Mouse (Mus musculus): ENCODE data around the gene Plpp7. TPM values are rescaled to one million over a fixed set of nuclear protein-coding genes. Genes with fewer than 3 reads are reported as not detected.
A peak's percentile ranks its signal among the peaks of the same experiment; 100 is the strongest.

The Plpp7 gene
- total RNA-seq (2015) (0.14 and 0.33 TPM in 2 replicates), total RNA-seq (2017) (0.24 and 1.2 TPM in 2 replicates)

DNA sequence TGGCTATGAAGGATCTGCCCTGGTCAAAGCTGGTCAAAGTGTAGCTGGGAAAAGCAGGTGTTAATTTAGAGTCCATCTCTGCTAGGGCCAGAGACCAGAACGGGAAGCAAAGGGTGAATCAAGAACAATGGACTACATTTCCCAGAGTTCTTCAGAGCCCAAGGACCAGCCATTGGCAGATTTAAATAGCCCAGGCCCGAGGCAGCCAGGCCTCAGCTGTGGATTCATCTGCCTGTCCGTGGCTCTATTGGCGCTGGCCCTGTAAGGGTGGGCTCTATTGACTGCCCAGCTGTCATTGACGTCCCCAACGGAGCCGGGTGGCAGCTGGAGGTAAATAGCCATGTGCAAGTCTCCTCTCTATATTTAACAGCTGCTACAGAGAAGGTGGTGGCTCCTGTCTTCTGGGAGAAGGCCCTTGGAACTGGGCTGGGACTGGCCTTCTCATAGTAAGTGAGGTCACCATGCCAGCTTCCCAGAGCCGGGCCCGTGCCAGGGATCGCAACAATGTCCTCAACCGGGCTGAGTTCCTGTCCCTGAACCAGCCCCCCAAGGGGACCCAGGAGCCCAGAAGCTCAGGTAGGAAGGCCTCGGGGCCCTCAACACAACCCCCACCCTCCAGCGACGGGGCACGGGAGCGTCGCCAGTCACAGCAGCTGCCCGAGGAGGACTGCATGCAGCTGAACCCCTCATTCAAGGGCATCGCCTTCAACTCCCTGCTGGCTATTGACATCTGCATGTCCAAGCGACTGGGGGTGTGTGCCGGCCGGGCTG is at the start of gene Plpp7:
Gene Plpp7 (plus strand): TSS at position 178 of the 771 bp plus-strand sequence.
- ATAC-seq (ENCODE audit: poor library complexity, severe bottlenecking) = peak; percentile 71

DNA sequence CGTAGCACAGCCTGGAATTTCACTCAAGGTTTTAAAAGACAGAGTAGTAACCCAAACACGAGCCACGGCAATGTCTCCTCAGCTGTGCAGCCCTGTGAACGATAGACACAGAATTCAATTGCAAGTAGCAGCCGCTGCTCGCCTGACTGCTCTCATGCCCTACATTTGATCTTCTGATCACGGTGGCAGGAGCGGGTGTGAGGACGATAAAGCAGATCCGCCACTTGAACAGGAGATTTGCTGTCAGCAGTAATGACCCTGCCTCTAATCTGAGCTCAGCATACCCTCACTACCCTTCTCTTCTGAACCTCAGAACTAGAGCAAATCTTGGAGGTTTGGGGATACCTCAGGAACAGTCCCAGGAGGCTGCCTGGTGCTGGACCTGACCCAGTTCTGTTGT is 49.3 kb upstream of the Plpp7 start:
- no peak for ATAC-seq (ENCODE audit: poor library complexity, severe bottlenecking)

DNA sequence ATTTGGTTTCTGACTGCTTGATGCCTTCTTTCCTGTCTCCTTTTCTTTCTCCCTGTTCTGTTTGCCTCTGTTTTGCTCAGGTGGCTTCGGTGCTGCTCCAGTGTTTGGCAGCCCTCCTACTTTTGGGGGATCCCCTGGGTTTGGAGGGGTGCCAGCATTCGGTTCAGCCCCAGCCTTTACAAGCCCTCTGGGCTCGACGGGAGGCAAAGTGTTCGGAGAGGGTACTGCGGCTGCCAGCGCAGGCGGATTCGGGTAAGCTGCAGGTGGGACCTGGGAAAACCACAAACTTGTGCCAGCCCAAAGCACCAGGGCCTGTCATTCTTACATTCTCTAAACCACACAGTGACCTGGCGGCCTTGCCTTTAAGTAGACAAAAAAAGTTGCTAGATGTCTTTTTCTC is 48.0 kb upstream of the Plpp7 start:
- ATAC-seq (ENCODE audit: poor library complexity, severe bottlenecking) = no peak

DNA sequence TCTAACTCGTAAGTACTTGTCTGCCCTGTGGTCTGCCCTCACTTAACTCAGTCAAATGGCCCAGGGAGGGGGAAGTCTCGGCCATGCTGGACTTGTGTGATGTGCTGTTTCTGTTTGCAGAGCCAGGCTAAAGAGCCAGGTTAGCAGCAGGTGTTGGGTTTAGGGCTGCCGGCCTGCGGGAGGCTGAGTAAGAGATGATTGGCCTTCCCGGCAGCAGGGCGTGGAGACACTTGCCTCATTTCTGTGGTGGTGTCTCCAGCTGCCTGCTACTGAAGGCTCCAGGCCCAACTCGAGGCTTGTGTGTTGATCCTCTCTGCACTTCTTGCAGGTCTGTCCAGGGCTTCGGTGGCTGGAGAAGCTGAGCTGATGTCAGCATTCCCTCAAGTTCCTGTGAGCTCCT is 43.5 kb upstream of the Plpp7 start:
- no peak for ATAC-seq (ENCODE audit: poor library complexity, severe bottlenecking)

DNA sequence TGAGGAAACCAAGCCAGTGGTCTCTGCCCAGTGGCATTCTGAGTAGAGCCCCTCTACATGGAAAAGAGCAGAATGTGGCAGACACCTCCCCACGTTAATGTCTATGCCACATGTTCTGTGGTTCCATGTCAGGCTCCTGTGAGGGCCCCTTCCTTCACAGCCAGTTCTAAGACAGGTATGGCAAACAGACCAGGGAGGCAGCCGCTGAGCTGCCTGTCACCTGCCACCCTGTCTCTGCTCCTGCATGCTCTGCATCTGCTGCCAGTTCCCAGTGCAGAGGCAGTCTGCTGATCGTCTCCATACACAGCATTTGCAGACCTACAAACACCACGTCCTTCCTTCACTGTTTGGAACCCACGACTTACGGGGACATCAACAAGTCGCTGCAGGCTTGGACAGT is 42.9 kb upstream of the Plpp7 start:
- no peak for ATAC-seq (ENCODE audit: poor library complexity, severe bottlenecking)

DNA sequence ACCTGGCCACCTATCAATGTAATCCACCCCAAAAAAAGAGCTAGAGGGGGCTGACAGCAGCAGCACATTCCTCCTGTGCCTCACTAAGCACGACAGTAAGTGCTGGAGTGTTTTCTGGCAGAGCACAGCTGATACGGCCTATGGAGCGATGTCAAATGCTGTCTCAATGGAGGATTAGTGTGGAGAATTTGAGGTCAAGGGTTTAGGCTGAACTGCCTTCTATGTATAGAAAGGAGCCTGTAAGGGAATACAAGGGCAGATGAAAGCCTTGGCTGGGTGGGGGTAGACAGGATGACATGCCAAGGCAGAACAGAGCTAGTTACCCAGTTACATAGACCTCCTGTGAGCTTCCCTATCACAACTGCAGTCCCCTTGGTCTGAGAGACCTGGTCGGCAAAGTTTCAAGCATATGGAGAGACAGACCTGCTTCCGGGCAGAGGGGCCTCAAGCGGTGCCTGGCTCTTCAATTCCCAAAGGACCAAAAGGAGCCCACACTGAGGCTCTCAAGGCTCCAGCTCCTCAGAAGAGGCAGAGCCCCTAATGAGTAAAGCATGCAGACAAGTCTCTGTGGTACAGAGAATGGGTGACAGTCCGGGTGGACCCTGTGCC is 39.9 kb upstream of the Plpp7 start:
- no peak for ATAC-seq (ENCODE audit: poor library complexity, severe bottlenecking)

DNA sequence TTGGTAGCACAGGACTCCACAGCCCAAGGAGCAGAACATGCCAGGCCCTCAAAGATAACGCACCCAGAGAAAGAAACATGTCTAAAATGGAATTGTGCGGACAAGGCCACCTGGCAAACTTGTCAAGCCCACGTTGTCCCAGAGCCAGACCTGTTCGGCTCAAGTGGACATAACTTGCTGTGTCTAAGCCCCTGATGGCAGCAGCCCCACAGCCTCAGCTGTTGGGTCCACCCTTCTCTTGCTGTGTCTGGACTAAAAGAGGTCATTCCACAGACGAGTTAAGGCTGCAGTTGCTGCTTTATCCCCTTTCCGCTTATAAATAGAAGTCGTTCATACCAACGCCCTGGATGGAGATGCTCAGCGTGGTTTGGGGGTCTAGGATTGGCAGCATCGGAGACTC is 38.8 kb upstream of the Plpp7 start:
- ATAC-seq (ENCODE audit: poor library complexity, severe bottlenecking) = no peak

DNA sequence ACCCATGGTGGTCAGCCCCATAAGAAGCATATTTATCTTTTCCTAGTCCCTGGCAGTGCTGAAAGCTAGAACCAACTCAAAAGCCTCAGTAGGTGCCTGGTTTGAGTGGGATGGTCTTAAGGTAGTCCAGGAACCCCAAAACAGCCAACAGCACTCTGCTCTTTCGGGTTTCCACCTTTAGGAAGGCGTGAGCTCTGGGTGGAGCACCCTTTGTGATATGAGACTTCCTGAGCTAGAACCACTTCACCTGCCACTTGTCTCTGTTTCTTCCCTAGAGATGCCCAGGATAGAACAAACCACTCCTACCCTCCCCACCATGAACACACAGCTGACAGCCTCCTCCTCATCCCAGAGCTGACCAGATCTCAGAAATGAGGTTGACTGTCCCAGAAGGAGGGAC is 38.0 kb upstream of the Plpp7 start:
- ATAC-seq (ENCODE audit: poor library complexity, severe bottlenecking) = no peak

DNA sequence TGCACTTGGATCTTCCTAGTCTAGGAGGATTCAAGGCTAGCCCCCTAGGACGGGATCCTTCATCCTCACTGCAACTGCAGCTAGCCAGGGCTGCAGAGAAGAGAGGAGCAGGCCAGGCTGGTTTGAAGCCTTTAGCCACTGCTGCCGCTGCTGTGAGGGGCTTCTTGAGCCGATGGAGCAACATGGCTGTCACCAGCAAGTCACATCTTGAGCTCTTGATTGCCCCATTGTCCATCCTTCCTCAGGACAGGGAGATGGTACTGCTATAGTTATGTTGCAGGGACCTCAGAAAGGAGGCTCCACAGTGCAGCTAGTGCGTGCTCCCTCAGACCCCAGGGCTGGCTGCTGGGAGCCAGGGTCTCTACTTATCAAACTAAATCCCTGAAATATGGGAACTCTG is 37.5 kb upstream of the Plpp7 start:
- no peak for ATAC-seq (ENCODE audit: poor library complexity, severe bottlenecking)

DNA sequence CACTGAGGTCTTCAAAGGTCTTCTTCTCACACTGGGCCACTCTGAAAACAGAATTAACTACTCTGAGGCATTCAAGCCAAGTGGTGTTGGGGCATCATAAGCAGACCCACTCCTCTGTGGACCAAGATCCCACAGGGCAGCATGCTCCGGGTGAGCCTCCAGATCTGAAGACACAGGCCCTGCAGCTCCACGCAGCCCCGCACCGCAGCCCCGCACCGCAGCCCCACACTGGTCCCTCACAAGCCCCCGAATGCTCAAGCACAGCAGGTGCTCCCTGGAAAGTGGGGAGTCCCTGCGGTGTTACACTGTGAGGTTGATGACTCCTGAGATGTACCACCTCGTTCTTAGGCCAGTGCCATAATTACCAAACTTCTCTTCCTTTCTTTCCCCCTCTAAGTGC is 37.1 kb upstream of the Plpp7 start:
- no peak for ATAC-seq (ENCODE audit: poor library complexity, severe bottlenecking)

DNA sequence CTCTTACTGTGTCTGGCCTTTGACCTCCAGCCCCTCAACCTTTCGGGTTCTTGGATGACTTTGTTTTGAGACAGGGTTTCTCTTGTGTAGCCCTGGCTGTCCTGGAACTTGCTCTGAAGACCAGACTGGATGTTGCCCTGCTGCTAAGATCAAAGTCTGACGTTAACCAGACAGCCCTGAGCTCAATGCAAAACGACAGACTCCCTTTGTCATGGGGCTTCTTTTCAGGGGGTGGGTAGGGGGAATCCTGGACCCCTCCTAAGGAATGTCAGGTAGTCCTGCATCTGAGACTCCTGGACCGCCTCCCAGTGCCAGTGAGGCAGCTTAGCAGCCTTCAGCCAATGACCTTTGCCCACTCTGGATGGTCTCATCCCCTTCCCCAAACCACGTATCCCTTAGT is 36.6 kb upstream of the Plpp7 start:
- ATAC-seq (ENCODE audit: poor library complexity, severe bottlenecking) = no peak

DNA sequence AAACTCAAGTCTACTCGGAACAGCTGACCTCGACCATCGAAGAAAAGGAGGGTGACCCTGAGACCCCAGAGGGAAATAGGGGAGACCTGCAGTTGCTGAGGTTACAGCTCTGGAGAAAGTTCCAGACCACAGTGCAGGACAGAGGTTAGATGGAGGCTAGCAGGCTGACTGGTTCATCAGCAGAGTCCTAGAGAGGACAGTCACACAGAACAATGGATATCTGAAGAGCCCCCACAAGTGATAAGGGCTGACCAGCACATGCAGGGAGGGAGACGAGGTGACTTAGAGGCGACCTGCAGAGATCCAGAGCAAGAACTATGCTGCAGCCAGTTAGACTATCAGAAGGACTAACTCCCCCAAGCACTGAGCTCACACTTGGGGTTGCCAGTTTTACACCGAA is 35.7 kb upstream of the Plpp7 start:
- no peak for ATAC-seq (ENCODE audit: poor library complexity, severe bottlenecking)

DNA sequence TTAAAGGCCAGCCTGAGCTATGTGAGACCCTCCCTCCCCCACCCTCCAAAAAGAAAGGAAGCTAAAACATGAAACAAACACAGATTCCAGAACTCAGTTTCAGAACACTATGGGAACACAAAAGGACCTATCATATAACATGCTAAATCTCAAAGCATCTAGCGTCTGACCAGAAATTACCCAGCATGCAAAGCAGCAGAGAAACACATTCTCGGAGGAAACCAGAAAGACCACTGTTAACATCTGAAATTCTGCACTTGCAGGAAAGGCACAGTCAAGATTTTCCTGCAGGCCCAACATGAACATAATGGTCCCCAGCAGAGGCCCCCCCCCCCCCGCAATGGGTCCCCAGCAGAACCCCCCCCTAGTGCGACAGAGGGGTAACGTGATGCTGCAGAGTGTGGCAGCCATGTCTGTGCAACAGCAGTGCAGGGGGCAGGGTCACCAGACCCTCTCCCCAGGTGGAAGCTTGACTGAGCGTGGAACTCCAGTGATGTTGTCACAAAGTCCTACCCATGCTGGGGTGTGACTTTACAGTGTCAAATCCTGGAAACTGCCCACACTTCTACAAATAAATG is 35.0 kb upstream of the Plpp7 start:
- no peak for ATAC-seq (ENCODE audit: poor library complexity, severe bottlenecking)

DNA sequence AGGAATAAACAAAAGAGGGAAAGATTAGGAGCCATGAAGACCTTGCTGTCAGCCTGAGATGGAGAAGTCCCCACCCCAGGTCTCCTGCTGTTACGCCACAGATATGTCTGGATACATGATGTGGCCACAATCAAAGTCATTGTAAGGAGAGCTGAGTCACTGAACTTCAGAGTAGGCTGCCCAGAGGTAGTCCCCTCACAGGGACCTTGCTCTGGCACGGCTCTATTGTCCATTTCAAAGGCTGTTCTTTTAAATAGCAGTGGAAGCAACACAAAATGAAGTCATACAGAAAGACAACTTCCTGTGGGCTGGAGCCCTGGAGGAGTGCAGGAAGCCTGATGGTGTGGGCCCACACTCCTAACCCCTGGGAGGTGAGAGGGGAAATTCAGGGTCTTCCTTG is 34.1 kb upstream of the Plpp7 start:
- no peak for ATAC-seq (ENCODE audit: poor library complexity, severe bottlenecking)

DNA sequence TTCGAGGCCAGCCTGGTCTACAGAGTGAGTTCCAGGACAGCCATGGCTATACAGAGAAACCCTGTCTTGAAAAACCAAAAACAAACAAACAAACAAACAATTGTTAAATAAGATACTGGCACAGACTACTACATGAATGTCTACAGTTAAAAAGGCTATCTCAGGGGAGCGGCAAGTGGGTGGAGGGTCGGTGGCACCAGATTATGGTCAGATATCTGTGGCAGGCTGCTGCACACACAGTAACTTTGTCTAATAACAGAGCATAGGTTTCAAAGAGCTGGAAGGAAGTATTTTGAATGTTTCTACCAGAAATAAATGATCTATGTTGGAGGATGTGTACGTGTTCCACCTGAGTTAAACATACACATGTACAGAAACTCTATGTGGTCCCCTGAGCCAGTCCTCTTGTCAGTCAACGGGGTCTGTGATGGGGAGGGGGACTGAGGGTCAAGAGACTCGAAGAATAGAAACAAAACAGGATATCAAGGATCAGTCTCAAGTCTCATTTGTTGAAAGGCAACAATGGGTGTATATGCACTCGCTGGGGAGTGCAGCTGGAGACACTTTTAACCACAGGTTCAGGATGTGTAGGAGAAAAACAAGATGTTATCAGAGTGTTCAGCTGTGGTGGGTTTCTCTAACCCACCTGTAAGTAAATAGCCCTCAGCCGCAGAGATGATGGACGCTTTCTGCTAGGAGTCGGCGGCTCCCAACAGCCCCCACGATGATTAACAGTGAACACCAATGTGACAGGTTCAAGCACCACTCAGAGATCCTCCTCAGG is 33.4 kb upstream of the Plpp7 start:
- no peak for ATAC-seq (ENCODE audit: poor library complexity, severe bottlenecking)

DNA sequence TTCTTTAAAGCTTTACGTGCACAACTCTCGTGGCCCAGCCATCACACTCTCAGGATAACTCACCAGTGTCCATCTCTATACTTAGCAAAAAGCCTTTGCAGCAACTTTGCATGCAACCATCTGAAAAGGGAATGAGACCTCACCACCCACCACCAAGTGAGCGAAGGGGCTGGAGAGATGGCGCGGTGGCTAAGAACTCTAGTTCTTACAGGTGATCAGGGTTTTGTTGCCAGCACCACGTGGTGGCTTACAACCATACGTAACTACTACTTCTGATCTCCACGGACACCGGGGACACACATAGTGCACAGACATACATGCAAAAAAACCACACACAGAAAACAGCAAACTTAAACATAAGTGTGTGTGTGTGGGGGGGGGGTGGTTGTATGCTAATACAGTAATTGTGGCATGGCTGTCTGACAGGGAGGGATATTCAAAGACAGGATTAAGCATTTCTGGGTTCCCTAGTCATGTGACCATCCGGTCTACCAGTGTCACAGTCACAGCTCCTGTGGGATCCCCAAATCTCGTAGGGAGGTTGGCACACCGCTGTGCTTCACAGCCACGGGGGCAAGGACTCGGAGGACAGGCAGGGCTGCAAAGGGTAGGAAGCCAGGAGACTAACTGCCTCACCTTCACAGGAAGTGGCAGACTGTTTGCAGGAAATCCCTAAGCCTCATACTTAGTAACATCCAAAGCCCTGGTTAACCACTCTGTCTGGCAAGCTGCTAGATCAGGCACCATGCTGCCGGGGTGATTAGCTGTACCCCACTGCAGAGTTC is 32.5 kb upstream of the Plpp7 start:
- ATAC-seq (ENCODE audit: poor library complexity, severe bottlenecking) = peak; percentile 41

DNA sequence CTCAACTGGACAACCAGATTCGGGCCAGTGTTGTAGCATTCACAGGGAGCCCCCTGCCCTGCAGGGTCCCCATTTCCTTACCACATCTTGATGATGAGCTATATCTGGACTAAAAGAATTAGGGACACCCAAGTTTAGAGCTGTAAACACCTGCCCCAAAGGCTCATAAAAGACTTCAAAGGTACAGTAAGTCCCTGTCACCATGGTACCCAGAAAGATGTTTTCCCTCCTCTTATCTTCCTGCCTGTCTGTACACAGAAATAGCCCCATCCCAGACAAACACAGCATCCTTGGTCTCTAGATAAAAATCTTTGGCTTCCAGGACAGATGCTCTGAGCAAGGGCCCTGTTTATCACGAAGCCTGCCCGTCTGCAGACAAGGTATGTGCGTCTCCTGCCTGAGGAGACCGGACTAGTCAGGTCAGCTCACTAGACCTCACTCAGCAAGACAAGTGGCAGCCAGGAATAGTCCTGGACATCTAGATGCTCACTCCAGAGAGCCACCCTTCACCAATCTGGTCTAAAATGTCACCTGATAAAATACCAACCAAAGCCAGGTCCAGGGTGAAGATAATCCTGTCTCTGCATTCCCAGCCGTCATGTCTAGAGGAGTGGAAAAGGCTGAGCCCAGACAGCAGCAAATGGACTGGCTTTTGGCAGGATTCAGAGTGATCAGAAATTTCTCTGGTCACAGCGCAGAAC is 31.7 kb upstream of the Plpp7 start:
- ATAC-seq (ENCODE audit: poor library complexity, severe bottlenecking) = no peak

DNA sequence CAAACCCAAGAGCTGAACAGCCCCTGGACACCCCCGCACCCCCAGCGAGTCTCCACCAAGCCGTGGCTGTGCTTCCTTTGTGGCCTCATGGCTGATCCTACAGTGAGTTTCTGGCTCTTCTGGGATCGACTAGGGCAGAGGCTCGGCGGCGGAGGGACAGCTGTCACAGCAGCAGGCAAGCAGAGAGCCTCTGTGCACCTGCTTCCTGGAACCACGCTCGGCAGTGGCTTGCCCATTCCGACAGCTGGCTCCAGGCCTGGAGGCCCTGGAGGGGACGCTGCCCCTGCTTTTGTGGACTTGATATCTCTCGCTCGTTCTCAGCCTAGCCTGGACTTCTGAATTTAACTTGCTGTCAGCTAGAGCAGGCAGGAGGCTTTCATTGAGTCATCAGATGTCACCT is 30.4 kb upstream of the Plpp7 start:
- ATAC-seq (ENCODE audit: poor library complexity, severe bottlenecking) = no peak

DNA sequence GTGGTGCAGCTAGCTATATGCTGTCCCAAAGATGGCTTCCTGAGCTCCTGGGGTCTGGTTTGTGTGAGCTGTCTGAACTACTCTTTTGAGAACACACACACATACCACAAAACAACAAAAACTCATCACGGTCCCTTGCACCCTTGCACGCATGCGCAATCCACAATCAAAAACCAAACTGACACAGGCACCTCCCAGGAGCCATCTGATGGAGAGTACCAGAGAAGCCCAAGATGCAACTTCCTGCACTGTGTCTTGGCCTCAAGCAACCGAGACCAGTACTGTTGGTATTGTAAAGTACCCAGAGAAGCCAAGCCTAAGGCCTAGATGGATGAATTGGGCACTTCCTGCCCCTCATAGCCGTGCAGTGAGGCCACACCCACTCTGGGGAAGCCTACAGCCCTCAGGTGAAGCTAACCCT is 29.9 kb upstream of the Plpp7 start:
- no peak for ATAC-seq (ENCODE audit: poor library complexity, severe bottlenecking)

DNA sequence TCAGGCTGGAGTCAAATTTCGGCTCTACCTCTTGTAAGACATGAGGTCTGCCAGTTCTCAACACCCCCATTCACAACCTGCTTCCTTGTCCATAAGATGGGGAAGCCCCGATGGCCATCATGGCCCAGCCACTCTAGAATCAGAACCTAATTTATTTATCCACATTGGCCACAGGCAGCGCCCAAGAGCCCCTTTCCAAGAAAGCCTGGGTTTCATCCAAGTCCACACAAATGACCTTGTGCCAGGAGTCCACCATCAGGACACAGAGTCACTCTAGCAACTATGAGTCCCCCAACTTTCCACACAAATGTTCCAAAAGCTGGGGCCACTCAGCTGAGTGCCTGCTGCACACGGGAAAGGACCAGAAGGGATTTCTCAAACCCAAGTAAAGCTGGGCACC is 29.3 kb upstream of the Plpp7 start:
- ATAC-seq (ENCODE audit: poor library complexity, severe bottlenecking) = no peak

Measured in megakaryocyte, adult 5-6 weeks (primary cell).